Mouse (Mus musculus) testis, adult 2 months (tissue): ENCODE measurements around the gene Cacna1c. TPM values are rescaled to one million over a fixed set of nuclear protein-coding genes. Genes with fewer than 3 reads are reported as not detected.

Source experiments
- H3K27ac ChIP-seq: fragments of 200-500 bp; 2 replicates; pipeline ENCODE4 v1.5.1; 2012; ENCODE audit warnings: low read depth, low read length; ENCODE audit not compliant: control insufficient read depth, insufficient read depth
- H3K27me3 ChIP-seq: fragments of 200-500 bp; 2 replicates; pipeline ENCODE4 v1.6.1; 2012; ENCODE audit warnings: mild to moderate bottlenecking, low read length, moderate library complexity; ENCODE audit not compliant: control insufficient read depth, insufficient read depth
- H3K36me3 ChIP-seq: fragments of 200-500 bp; 2 replicates; pipeline ENCODE4 v1.6.1; 2012; ENCODE audit warnings: mild to moderate bottlenecking, low read length; ENCODE audit not compliant: control insufficient read depth, insufficient read depth
- H3K4me1 ChIP-seq: fragments of 200-500 bp; 2 replicates; pipeline ENCODE4 v1.6.1; 2012; ENCODE audit warnings: low read length; ENCODE audit not compliant: control insufficient read depth, insufficient read depth
- H3K4me3 ChIP-seq: fragments of 200-500 bp; 2 replicates; pipeline ENCODE4 v1.5.1; 2012; ENCODE audit warnings: low read depth, mild to moderate bottlenecking, low read length, moderate library complexity, mixed read lengths; ENCODE audit not compliant: control insufficient read depth
- CTCF ChIP-seq: fragments of 200-500 bp; IDR thresholded peaks from 2 replicates; pipeline ENCODE4 v1.5.1; 2012; ENCODE audit warnings: low read depth, mild to moderate bottlenecking, inconsistent platforms, low read length, moderate library complexity; ENCODE audit not compliant: control insufficient read depth, insufficient read depth, insufficient replicate concordance
- POLR2A ChIP-seq: fragments of 200-500 bp; IDR thresholded peaks from 2 replicates; pipeline ENCODE4 v1.6.1; 2012; ENCODE audit warnings: low read depth, mild to moderate bottlenecking, inconsistent platforms, low read length, moderate library complexity; ENCODE audit not compliant: control insufficient read depth
- polyA plus RNA-seq: library from polyadenylated mRNA; depleted of rRNA; stranded (reverse); fragments of >200 nt; gene quantifications from 2 replicates; pipeline ENCODE4 v1.2.3, GENCODE M21; 2012

The Cacna1c gene
- polyA plus RNA-seq, 1 experiment, result 1.8 TPM

GRCm38 (mm10) chr6:118843566-118843965, 352.7 kb downstream of the Cacna1c start:
- Histone ChIP-seq H3K4me1 (no peaks in the 10 kb centered on the region), H3K4me3 (no peak overlapping the region), H3K27me3 (no peaks in the 10 kb centered on the region), H3K36me3 (no peaks in the 10 kb centered on the region), H3K27ac (no peak overlapping the region)
- TF ChIP-seq CTCF (no peak), POLR2A (no peak)

- no peak overlapping the region for H3K4me3 ChIP-seq
- H3K27ac ChIP-seq, result no peak overlapping the region
- no peaks in the 10 kb centered on the region for H3K27me3 ChIP-seq
- no peaks in the 10 kb centered on the region for H3K4me1 ChIP-seq
- TF ChIP-seq CTCF, result no peak
- H3K36me3 ChIP-seq, result no peaks in the 10 kb centered on the region
Observed at GRCm38 (mm10) chr6:118841892-118842291, 354.3 kb downstream of the Cacna1c start.

GRCm38 (mm10) chr6:118838919-118839915, 357.0 kb downstream of the Cacna1c start:
- H3K4me3 ChIP-seq, result no peak overlapping the region
- no peak overlapping the region for H3K27ac ChIP-seq
- TF ChIP-seq POLR2A (no peak), CTCF (no peak)
- no peaks in the 10 kb centered on the region for H3K36me3 ChIP-seq
- H3K27me3 ChIP-seq, result no peaks in the 10 kb centered on the region
- H3K4me1 ChIP-seq, result no peaks in the 10 kb centered on the region

- H3K36me3 ChIP-seq, result no peaks in the 10 kb centered on the region
- H3K27me3 ChIP-seq, result no peaks in the 10 kb centered on the region
- no peaks in the 10 kb centered on the region for H3K4me1 ChIP-seq
- TF ChIP-seq POLR2A (no peak), CTCF (no peak)
- no peak overlapping the region for H3K4me3 ChIP-seq
- H3K27ac ChIP-seq, result no peak overlapping the region
Observed at GRCm38 (mm10) chr6:118836693-118837092, 359.5 kb downstream of the Cacna1c start.

- TF ChIP-seq CTCF (no peak), POLR2A (no peak)
- Histone ChIP-seq H3K27ac (no peak overlapping the region), H3K36me3 (no peaks in the 10 kb centered on the region), H3K27me3 (no peaks in the 10 kb centered on the region), H3K4me3 (no peak overlapping the region), H3K4me1 (no peaks in the 10 kb centered on the region)
Observed at GRCm38 (mm10) chr6:118834046-118834445, 362.2 kb downstream of the Cacna1c start.

GRCm38 (mm10) chr6:118833049-118833448, 363.2 kb downstream of the Cacna1c start:
- Histone ChIP-seq H3K4me1 (no peaks in the 10 kb centered on the region), H3K27ac (no peak overlapping the region), H3K27me3 (no peaks in the 10 kb centered on the region), H3K4me3 (no peak overlapping the region), H3K36me3 (no peaks in the 10 kb centered on the region)
- no peak for TF ChIP-seq POLR2A
- TF ChIP-seq CTCF, result no peak

GRCm38 (mm10) chr6:118832616-118833015, 363.6 kb downstream of the Cacna1c start:
- Histone ChIP-seq H3K4me3 (no peak overlapping the region), H3K27me3 (no peaks in the 10 kb centered on the region), H3K36me3 (no peaks in the 10 kb centered on the region), H3K4me1 (no peaks in the 10 kb centered on the region), H3K27ac (no peak overlapping the region)
- no peak for TF ChIP-seq POLR2A
- TF ChIP-seq CTCF, result no peak

- H3K27me3 ChIP-seq, result no peaks in the 10 kb centered on the region
- H3K36me3 ChIP-seq, result no peaks in the 10 kb centered on the region
- no peak for TF ChIP-seq POLR2A
- no peak for TF ChIP-seq CTCF
- H3K27ac ChIP-seq, result no peak overlapping the region
- no peak overlapping the region for H3K4me3 ChIP-seq
- no peaks in the 10 kb centered on the region for H3K4me1 ChIP-seq
Observed at GRCm38 (mm10) chr6:118830851-118831250, 365.4 kb downstream of the Cacna1c start.
